Mouse (Mus musculus): ENCODE results near the gene Pigyl.

Pigyl gene

DNA sequence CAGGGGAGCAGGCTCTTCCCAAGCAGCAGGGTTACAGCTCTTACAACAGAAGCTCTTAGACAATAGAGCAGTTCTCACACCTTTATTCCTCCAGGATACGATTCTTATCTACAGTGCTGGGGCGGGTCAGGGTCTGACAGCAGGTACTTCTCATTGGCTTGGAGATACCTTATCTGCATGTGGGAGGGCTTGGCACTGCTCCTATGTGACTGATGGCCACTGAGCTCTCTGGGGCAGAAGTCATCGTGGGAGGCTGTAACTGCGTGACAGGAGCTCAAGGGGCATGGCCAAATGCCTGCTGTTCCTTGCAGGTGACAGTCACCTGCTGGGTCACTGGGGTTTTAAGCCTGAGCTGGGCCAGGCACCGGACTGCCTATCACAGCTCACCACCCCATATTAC lies 39.8 kb downstream of the Pigyl start:
- no peak for DNase-seq (ENCODE audit: low spot score in 2 of 2)

Measured in natural killer cell, adult 2 months (primary cell).